Comparison of ENCODE assay signal across 10 mouse cellular contexts in genomic region chr7:100798810-100799209, GRCm38 (mm10).
DNase-seq lines count a peak whose midpoint lies in the region; ATAC-seq and TF ChIP-seq lines count a peak whose summit lies in the region.
"Had no signal": no experiment of that assay in that cellular context is flagged by ENCODE, and none has a peak within 500 bp of the region (broad histone marks: within the 10 kb centered on the region; RNA-seq: fewer than 3 reads in every experiment).

No protein-coding gene starts in this region.

- H3K4me2 ChIP-seq in embryonic facial prominence, embryonic 14.5 days (ENCODE audit: low read depth, low read length), result no peak overlapping the region
- H3K4me2 ChIP-seq: embryonic facial prominence, embryonic 12.5 days; midbrain, embryonic 12.5 days had no signal

- no peak overlapping the region for H3K27ac ChIP-seq in embryonic facial prominence, embryonic 14.5 days (replicated peaks; ENCODE audit: low read depth, low read length)
- H3K27ac ChIP-seq in embryonic facial prominence, embryonic 10.5 days (replicated peaks), result no peak overlapping the region
- no peak overlapping the region for H3K27ac ChIP-seq in layer of hippocampus, adult 2 months
- H3K27ac ChIP-seq: embryonic facial prominence, embryonic 12.5 days; midbrain, embryonic 12.5 days had no signal

- in situ Hi-C loops in Patski (cut with MboI; ENCODE audit: low pct_unique_long_range_greater_than_20kb), result no loop called here

- H3K27me3 ChIP-seq in embryonic facial prominence, embryonic 14.5 days (replicated peaks; ENCODE audit: control insufficient read depth, insufficient read depth, low read length), result no peaks in the 10 kb centered on the region
- no peaks in the 10 kb centered on the region for H3K27me3 ChIP-seq in embryonic facial prominence, embryonic 10.5 days (replicated peaks; ENCODE audit: low read depth, poor library complexity, severe bottlenecking)
- no peaks in the 10 kb centered on the region for H3K27me3 ChIP-seq in Patski
- H3K27me3 ChIP-seq: embryonic facial prominence, embryonic 12.5 days; midbrain, embryonic 12.5 days had no signal

- no peaks in the 10 kb centered on the region for H3K36me3 ChIP-seq in embryonic facial prominence, embryonic 14.5 days (ENCODE audit: control insufficient read depth, insufficient read depth, low read length)
- H3K36me3 ChIP-seq in embryonic facial prominence, embryonic 10.5 days (replicated peaks), result no peaks in the 10 kb centered on the region
- H3K36me3 ChIP-seq: embryonic facial prominence, embryonic 12.5 days; midbrain, embryonic 12.5 days had no signal

- DNase-seq in embryonic facial prominence, embryonic 14.5 days (ENCODE audit: low spot score), result peak; percentile 29
- no peak for DNase-seq in embryonic facial prominence, embryonic 10.5 days (ENCODE audit: low spot score)
- DNase-seq in layer of hippocampus, adult 2 months (ENCODE audit: low spot score in 2 of 2), result peak in 1 of 2 experiments; percentile 13
- DNase-seq in layer of hippocampus, adult 9-10 months (ENCODE audit: low spot score), result no peak
- no peak for DNase-seq in Patski (ENCODE audit: low read depth, low spot score)
- DNase-seq in urinary bladder, adult 2 months (ENCODE audit: low spot score), result no peak
- no peak for DNase-seq in ovary, postnatal 14 days (ENCODE audit: low spot score)

- H3K9me3 ChIP-seq in embryonic facial prominence, embryonic 14.5 days (ENCODE audit: control insufficient read depth, low read length), result no peaks in the 10 kb centered on the region
- H3K9me3 ChIP-seq in embryonic facial prominence, embryonic 10.5 days, result no peaks in the 10 kb centered on the region
- H3K9me3 ChIP-seq: embryonic facial prominence, embryonic 12.5 days; midbrain, embryonic 12.5 days had no signal

- whole genome bisulfite sequencing in embryonic facial prominence, embryonic 14.5 days, result 70% methylated on average over 3 of the region's 3 CpGs
- 70% methylated on average over 3 of the region's 3 CpGs for WGBS in embryonic facial prominence, embryonic 10.5 days

- no peak overlapping the region for H3K4me3 ChIP-seq in embryonic facial prominence, embryonic 14.5 days (ENCODE audit: low read depth, low read length)
- no peak overlapping the region for H3K4me3 ChIP-seq in embryonic facial prominence, embryonic 10.5 days
- H3K4me3 ChIP-seq in layer of hippocampus, adult 2 months, result no peak overlapping the region
- H3K4me3 ChIP-seq: embryonic facial prominence, embryonic 12.5 days; midbrain, embryonic 12.5 days had no signal

- no peaks in the 10 kb centered on the region for H3K4me1 ChIP-seq in embryonic facial prominence, embryonic 14.5 days (ENCODE audit: control insufficient read depth, insufficient read depth, low read length)
- H3K4me1 ChIP-seq in embryonic facial prominence, embryonic 10.5 days, result no peaks in the 10 kb centered on the region
- H3K4me1 ChIP-seq: embryonic facial prominence, embryonic 12.5 days; midbrain, embryonic 12.5 days had no signal

- CTCF ChIA-PET in Patski (lab: Charles Lee), result interaction anchor here (0.9 to 2.5 kb wide), 10 partner anchors 10 to 121 kb away, joined by 3 to 14 read pairs (median 5); partner anchors contain the start of gene Fam168a

- ATAC-seq in embryonic facial prominence, embryonic 14.5 days (ENCODE audit: low read depth), result no peak
- ATAC-seq in Patski, result no peak
- peak; percentile 87 for ATAC-seq in megakaryocyte progenitor cell, adult 5-6 weeks (replicated peaks; ENCODE audit: poor library complexity)

- peak; percentile 80 for TF ChIP-seq CTCF in layer of hippocampus, adult 2 months (conservative IDR thresholded peaks at IDR 0.05)
- TF ChIP-seq CTCF in Patski (IDR thresholded peaks at IDR 0.05), result peak; percentile 41

- POLR2A ChIA-PET in Patski (lab: Charles Lee), result interaction anchor here (0.8 kb wide), 1 partner anchor 113 kb away, joined by 3 read pairs; no protein-coding TSS in a partner anchor

- H3K9ac ChIP-seq in embryonic facial prominence, embryonic 14.5 days (ENCODE audit: low read depth, low read length), result no peak overlapping the region
- H3K9ac ChIP-seq: embryonic facial prominence, embryonic 12.5 days; midbrain, embryonic 12.5 days had no signal
